Mouse (Mus musculus) kidney, adult 9 months (tissue): ENCODE data around the gene S1pr5.
"Not testable (repeated sequence)": the region's sequence is repeated elsewhere in the genome, so short reads cannot be mapped to it uniquely, and the experiment has no call there.

Source experiments
- DNase-seq: peaks from one replicate; pipeline ENCODE4 v3.0.0; 2022

S1pr5 gene

DNA sequence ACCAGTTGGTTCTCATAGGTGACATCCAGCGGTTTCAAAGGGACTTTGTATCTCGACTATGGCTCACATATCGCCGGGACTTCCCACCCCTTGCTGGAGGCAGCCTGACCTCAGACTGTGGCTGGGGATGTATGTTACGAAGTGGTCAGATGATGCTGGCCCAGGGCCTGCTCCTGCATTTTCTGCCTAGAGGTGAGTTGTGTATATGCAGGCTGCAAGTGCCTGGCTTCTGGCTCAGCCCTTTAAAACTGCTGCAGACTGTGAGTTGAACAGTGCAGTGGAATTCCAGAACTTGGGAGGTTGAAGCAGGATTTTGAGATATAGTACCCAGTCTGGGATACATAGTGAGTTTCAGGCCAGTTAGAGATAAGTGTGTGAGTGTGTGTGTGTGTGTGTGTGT lies 18.6 kb upstream of the S1pr5 start:
- DNase-seq, result no peak

DNA sequence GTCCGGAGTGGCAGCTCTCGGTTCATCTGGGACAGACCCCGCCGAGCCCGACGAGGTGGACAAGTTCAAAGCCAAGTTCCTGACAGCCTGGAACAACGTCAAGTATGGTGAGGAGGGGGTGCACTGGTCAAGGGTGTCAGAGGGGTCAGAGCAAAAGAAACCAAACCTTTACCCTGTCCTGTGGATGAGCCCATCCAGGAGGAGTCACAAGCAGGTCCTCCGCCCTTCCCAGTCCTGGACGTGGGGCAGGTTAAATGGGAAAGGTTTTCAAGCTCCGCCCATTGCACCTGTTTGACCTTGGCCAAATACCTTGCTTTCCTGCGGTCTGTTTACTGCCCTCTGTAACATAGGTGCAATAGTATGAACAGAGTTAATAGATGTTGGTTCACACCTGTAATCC lies 17.4 kb upstream of the S1pr5 start:
- peak; percentile 80 for DNase-seq

DNA sequence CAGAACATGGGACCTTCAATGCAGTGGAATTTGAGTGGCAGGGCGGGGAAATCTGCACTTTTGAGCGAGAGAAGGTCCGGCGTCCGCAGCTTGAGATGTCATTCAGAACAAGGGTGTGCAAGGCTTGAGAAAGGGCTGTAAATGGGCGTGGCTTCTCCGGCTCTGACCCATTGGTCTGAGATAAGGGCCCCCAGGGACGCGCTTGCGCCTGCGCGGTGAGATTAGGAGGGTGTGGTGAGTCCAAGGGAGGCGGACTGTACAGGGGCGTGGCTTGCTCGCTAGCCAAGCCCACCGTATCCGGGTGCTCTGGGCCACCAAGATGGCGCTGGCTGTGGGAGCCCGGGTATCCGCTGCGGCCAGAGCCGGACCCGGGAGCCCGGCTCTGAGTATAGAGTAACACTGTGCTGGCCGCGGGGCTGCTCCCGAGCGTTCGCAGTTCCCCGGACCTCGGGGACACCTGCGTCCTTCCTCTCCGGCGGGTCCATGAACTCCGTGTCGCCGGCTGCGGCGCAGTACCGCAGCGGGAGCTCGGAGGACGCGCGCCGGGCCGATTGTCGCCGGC lies 16.8 kb upstream of the S1pr5 start, which contains the start of gene Atg4d:
TSS of gene Atg4d (plus strand) at position 294 of the 562 bp plus-strand sequence.
- peak; percentile 99 for DNase-seq

DNA sequence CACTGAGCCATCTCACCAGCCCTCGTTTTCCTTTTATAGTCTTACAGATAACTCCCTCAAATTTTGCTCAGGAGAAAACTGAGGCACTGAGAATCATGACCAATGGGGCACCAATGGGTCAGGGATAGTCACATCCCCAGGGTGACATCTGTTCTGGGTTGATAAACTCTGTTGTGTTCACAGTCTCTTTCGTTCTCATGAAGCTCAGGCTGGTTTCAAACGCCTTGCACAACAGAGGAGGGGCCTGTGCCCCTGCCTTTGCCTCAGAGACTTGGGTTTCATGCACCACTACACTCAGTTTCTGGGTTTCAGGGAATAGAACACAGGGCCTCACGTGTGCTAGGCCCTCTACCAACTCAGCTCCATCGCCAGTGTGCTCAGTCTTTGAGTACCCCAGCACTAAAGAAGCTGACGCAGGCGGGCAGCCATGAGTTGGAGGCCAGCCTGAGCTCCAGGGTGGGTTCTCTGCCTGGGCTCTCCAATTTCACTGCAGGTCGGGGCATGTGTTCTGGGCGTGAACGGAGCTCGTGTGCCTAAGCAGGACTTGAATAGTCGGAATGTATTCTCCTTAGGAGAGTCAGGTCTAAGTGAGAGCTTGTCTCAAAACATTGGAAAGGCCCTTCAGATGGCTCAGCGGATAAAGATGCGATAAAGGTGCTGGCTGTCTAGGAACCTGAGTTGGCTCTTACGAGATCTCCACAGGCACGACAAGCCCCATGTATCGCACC lies 16.2 kb upstream of the S1pr5 start:
- DNase-seq, result no peak

DNA sequence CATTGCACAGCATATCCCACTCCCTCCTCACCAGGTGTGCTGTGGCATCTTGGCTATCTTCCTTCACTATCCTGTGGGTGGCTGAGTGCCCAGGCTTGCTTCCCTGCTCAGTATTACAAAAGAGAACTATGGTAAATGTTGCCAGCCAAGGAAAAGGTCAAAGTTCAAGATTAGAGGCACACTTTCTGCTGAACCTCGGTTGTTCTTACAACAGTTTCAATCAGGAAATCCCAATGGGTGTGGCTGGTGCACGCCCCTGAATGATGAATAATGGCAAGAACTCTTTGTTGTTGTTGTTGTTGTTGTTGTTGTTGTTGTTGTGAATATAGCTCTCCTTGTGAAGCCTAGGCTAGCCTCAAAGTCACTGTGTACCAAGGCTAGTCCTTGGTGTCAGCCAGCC lies 13.6 kb upstream of the S1pr5 start:
- no peak for DNase-seq

DNA sequence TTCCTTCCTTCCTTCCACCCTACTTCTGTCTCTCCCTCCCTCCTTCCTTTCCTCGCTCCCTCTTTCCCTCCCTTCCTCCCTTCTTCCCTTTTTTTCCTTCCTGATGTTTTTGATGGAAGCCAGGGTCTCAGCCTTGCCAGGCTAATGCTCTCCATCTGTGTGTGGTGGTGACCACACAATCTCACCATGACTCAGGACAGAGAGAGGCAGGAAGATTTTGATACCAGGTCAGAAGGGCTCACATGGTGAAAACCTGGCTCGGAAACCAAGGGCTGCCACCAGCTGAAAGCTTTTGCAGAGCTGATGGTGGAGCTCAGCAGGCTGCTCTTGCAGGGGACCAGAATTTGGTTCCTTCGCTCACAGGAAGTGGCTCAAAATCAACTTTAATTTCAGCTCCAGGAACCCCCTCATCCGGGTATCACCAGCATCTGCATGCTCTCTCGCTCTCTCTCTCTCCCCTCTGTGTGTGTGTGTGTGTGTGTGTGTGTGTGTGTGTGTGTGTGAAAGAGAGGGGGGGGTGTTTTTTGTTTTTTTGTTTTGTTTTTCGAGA lies 12.3 kb upstream of the S1pr5 start:
- no peak for DNase-seq

DNA sequence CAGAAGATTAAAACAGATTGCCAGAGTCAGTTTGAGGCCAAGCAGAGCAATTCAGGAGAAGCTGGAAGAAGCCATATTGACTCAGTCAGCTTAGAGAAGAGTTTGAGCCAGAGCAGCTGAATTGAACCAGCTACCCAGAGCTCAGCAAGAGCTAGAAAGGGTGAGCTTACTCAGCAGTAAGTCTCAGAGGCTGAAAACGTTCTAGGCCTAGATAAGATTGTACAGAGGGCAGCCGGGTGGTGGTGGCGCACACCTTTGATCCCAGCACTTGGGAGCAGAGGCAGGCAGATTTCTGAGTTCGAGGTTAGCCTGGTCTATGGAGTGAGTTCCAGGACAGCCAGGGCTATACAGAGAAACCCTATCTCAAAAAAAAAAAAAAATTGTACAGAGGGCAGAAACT lies 8.1 kb upstream of the S1pr5 start:
- not testable (repeated sequence) for DNase-seq

DNA sequence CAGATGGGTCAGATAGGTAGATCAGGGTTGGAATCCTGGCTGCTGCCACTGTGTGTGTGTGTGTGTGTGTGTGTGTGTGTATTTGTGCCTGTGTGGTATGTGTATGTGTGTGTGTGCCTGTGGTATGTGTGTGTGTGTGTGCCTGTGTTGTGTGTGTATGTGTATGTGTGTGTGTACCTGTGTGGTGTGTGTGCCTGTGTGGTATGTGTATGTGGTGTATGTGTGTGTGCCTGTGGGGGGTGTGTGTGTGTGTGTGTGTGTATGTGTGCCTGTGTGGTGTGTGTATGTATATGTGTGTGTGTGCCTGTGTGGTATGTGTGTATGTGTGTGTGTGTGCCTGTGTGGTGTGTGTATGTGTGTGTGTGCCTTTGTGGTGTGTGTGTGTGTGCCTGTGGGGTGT lies 6.4 kb upstream of the S1pr5 start:
- DNase-seq, result no peak

DNA sequence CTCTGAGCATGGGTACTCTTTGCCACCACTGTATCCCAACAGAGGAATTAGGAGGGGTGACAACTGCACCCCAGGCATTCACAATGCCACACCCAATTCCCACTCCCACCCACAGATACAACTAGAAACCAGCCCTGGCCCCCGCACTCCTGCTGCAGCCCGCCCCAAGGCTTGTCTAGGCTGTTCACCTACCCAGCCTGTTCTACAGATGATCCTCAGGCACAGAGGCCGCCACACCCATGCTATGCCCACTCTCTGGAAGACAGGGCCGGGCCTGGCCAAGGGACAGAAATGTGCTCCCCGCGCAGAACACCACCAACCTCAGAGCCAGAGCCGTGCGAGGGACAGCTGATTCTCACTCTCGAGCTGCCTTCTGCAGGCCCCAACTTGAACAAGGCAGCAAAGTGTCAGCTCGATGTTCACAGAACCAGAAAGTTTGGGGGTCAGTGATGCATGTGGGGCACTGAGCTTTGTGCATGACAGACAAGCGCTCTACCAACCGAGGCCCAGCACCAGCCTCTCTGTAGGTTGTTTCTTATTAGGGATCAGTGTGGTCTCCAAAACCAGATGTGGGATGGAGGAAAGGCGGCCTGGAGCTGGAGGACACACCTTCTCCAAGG lies 3.0 kb upstream of the S1pr5 start:
- DNase-seq, result no peak

DNA sequence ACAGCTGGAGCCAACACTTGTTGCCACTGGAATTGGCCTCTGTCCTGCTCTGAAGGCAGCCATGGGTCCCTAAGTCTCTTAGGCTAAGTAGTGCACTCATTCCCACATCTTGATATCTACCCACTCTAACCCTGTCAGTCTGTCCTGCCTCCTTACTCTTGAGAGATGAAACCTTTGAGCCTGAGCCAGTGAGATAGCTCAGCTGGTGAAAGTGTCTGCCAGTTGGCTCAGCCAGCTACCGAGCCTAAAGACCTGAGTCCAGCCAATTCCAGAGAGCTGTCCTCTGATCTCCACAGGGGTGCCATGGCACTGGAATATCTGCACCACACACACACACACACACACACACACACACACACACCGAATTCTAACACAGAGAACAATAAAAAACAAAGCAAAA lies 2.3 kb upstream of the S1pr5 start:
- DNase-seq, result no peak

DNA sequence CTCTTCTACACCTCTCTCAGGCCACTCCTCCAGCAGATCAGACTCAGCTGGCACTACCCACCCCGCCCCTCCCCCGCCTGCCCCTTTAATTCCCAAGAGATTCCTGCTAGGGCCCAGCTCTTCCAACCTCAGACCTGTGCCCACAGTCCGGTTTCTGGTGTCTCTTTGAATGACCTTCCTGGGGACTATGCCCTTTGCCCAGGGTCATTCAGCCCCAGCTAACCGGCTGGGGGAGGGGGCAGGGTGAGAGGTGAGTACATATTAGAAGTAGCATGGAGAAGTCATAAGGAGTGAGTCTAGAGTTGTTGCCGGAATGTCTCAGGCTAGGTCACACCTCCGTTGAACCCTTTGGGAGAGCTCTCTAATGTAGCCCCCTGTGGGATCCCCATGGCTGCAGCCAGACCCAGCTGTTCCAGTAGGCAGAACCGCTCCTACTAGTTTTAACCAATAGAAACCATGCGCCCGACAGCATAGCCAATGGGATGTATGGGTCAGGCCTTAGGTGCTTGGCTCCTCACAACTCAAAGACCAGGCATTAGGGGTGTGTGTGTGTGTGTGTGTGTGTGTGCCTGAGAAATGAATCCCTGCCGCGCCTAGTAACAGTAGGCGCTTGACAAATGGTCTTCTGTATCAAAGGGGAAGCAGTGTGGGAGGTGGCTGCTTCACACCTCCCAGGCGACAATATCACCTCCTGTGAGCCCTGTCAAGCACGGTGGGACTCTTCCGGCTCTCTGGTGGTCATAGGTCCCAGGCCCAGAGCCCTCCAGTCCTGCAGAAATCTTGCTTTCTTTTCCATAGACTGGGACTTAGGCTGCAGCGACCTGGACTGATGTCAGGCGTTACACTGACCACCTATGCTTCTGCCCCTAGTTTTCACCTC lies 1.6 kb upstream of the S1pr5 start:
- DNase-seq, result peak; percentile 50

DNA sequence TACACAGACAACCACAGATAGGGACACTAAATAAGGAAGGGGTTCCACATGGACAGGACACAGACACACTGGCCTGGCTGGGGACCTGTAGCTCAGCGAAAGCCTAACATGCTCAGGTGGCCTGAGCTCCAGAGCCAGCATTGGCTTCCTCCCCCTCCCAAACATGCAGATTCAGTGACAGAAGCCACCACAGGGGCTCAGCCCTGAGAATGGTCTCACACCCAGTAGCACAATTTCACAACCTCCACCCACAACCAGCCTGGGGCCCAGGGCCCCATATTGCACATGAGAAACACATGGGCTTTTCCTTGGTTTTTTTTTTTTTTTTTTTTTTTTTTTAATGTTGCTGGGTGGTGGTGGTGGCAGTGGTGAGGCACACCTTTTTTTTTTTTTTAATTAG lies 1.9 kb downstream of the S1pr5 start:
- DNase-seq, result no peak

DNA sequence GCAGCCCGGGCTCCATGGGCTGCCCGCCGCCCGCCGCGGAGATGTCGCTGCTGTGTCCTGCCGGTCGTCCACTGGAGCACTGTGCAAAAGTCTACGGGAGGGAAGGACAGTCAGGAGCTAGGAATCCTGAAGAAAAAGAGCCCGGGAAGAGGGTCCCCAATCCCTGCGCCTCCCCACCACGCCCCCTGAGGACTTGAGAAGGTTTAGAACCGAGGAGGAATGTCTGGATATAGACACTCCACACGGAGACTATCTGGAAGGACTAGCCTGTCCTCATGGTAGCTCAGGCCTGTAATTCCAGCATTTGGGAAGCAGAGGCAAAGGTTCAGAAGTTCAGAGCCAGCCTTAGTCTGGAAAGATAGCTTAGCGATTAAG lies 3.1 kb downstream of the S1pr5 start:
- DNase-seq, result no peak

DNA sequence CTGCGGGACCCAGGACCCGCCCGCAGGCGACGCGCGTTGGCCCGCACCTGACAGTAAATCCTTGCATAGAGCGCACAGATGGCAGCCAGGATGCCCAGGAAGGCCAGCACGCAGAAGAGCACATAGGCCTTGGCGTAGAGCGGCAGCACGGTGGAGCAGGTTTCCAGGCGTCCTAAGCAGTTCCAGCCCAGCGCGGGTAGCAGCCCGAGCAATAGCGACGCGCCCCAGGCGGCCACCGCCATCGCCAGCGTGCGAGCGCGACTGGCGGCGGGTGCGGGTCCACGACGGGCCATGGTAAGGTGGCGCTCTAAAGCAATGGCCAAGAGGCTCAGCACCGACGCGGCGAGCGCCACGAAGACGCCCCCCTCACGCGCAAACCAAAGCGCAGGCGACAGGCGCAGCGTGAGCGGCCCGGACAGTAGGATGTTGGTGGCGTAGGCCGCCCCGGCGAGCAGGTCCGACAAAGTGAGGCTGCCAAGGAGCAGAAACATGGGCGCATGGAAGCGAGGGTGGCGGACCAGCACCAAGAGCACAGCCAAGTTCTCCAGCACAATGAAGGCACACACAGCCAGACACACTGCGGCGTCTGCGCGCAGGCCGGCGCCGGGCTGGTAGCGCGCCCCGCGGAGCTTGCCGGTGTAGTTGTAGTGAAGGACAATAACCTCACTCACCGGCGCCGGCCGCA lies 3.7 kb downstream of the S1pr5 start:
- no peak for DNase-seq

DNA sequence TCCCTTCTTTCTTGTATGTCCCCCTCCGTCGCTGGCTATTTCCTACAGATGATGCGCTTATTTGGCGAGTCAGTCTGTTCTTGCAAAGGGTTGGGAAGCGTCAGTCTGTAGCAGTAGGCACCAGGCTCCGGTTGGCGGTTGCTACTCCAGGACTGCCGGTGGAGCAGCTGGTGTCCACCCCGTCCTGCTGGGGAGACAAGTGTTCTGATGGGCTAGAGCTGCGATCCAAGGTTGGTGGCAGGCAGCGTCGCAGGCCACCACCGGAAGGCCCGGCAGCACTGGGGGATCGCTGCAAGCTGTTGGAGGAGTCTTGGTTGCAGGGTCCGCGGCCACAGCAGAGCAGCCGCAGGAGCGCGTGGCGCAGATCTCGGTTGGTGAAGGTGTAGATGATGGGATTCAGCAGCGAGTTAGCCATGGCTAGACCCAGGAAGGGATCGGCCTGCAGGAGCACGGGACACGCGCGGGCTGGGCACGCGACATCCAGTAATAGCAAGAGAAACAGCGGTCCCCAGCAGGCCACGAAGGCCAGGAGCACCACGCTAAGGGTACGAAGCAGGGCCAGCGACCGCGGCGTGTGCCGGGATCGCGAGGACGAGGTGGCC lies 4.3 kb downstream of the S1pr5 start:
- DNase-seq, result no peak

DNA sequence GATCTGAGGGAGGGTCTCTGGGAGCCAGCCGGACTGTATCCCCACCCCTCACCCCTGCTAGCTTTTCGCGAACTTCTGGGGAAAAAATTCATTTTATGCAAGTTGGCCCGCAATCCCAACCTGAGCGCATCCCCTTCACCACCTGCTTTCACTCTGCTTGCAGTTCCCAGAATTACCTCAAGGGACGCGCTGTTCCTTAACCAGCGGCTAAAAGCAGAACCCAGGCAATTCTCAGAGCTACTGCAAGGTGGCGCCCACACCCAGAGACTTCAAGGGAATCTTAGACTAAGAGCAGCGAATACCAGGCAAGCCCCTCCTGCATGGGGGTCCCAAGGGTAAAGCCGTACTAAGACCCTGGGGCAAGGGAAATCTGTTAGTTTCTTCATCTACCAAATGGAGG lies 6.9 kb downstream of the S1pr5 start:
- peak; percentile 91 for DNase-seq

DNA sequence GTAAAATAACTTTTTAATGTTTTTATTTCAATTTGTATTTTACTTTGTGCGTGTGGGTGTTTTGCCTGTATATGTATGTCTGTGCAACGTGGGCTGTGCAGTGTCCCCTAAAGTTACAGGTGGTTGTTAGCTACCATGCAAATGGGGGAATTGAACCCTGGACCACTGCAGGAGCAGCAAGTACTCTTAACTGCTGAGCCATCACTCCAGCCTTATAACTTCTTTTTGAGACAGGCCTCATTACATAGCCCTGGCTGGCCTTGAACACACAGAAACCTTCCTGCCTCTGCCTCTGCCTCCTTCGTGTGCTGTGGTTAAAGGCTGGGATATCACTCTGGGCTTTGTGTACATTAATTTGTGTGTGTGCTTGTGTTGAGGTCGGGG lies 8.8 kb downstream of the S1pr5 start:
- DNase-seq, result no peak

DNA sequence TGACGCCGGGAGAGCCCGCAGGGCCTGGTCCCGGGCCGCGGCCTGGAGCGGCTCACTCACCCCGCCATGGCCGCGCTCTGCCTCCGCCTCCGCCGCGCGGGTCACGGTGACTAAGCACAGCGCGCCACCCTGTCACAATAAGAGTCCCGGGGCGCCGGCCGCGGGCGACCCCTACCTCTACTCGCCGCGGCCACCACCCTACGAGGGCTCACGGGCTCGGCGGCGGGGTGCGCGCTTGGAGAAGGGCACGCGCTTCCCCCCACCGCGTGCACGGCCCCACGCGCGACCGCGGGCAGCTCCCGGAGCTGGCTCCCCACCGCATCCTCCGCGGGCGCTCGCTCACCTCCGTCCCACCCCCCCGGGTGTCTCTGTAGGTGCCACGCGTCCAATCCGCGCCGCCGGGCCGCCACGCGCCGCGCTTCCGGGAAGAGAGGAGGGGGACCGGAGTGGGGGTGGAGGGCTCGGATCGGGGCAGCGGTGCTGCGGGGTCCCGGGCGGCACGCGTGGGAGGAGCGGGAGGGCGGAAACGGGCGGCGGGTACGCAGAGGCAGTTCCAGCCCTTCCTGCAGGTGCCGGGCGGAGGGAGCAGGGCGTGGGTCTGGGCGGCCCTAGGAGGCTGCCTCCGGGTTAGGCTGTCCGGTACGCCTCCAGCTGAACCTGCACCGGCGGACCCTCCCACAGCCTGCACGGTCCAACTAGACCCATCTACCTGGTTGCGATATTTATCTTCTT lies 9.3 kb downstream of the S1pr5 start, which contains the start of gene Keap1:
TSS of gene Keap1 (minus strand) at position 629 of the 732 bp plus-strand sequence.
- peak; percentile 82 for DNase-seq

DNA sequence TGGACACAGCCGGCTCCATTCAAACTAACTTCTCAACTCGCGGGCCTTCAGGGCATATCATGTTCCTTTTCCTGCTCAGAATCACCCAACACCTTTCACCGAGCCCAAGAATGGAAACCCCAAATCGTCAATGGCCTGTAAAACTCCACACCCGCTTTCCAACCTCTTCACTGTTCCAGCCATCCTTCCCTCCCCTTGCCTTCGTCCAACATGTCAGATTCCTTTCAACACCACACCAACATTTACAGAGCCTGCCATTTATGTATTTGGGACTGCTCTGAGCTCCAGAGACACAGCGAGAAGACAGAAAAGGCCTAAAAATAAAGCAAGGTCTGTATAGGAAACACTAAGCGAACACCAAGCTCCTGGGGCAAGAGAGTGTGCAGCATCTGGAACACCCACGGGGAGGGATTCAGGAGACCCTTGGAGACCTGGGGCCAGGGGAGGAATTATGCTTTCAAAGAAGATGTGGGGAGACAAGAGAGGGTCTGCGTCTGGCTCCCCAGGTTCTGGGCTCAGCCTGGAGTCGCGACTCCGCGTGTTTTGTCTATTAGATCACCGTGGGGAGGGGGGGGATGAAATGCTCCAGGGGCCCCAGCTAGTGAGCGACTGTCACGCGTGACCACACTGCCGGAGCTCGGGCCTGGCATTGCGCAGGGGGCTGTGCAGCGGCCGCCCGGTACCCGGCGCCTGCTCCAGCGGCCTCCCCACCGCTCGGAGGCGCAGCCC lies 10.1 kb downstream of the S1pr5 start:
- DNase-seq, result peak; percentile 33

DNA sequence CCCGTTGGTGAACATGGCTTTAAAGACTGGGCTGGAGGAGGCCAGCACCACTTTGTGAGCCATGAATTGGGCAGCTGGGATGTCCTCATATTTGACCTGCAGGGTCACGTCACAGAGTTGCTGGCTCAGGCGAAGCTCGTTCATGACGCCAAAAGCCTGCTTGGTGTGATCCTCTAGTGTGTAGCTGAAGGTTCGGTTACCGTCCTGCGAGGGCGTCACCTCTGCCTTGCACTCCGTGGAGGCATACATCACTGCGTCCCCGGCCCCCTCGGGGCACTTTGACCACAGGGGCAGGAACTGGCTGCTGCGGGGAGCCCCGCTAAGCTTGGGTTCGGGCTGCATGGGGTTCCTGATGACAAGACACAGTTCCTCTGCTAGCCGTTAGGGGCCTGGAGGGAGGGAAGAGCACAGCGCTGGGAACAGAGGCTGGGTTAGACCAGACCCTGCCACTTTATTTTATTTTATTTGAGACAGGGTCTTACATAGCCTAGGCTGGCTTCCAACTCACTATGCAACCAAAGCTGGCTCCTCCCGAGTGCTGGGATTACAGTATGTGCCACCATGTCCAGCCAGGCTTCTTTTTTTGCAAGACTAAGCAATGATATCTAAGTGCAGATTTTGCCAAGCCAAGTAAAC lies 10.8 kb downstream of the S1pr5 start:
- DNase-seq, result no peak
